Mouse (Mus musculus): ENCODE results near the gene Ephb6. TPM values are rescaled to one million over a fixed set of nuclear protein-coding genes. Genes with fewer than 3 reads are reported as not detected.
"Not testable (repeated sequence)": the region's sequence is repeated elsewhere in the genome, so short reads cannot be mapped to it uniquely, and the experiment has no call there.

The Ephb6 gene
- 29.5 and 30.2 TPM in 2 replicates for polyA plus RNA-seq (2012; rRNA removed)

GRCm38 (mm10) chr6:41605061-41605793 is at the start of gene Ephb6:
Ephb6 (plus strand) TSS chr6:41605482.
- no peak for DNase-seq (ENCODE audit: low read depth)

GRCm38 (mm10) chr6:41556389-41556788 is 48.9 kb upstream of the Ephb6 start:
- no peak for DNase-seq (ENCODE audit: low read depth)

- no peak for DNase-seq (ENCODE audit: low read depth)
Measured at GRCm38 (mm10) chr6:41557468-41557867, 47.8 kb upstream of the Ephb6 start.

GRCm38 (mm10) chr6:41558271-41558670 is 47.0 kb upstream of the Ephb6 start:
- no peak for DNase-seq (ENCODE audit: low read depth)

- no peak for DNase-seq (ENCODE audit: low read depth)
Measured at GRCm38 (mm10) chr6:41559331-41559730, 46.0 kb upstream of the Ephb6 start.

GRCm38 (mm10) chr6:41560273-41560672 is 45.0 kb upstream of the Ephb6 start:
- no peak for DNase-seq (ENCODE audit: low read depth)

- DNase-seq (ENCODE audit: low read depth) = no peak
Measured at GRCm38 (mm10) chr6:41562598-41562997, 42.7 kb upstream of the Ephb6 start.

- DNase-seq (ENCODE audit: low read depth) = not testable (repeated sequence)
Measured at GRCm38 (mm10) chr6:41563104-41563951, 42.0 kb upstream of the Ephb6 start.

- DNase-seq (ENCODE audit: low read depth) = no peak
Measured at GRCm38 (mm10) chr6:41565261-41565660, 40.0 kb upstream of the Ephb6 start.

GRCm38 (mm10) chr6:41566965-41567364 is 38.3 kb upstream of the Ephb6 start:
- DNase-seq (ENCODE audit: low read depth) = no peak

GRCm38 (mm10) chr6:41569078-41569477 is 36.2 kb upstream of the Ephb6 start:
- DNase-seq (ENCODE audit: low read depth) = no peak

- peak; percentile 40 for DNase-seq (ENCODE audit: low read depth)
Measured at GRCm38 (mm10) chr6:41576526-41577097, 28.7 kb upstream of the Ephb6 start.

- DNase-seq (ENCODE audit: low read depth) = no peak
Measured at GRCm38 (mm10) chr6:41577297-41577696, 28.0 kb upstream of the Ephb6 start.

GRCm38 (mm10) chr6:41581295-41581694 is 24.0 kb upstream of the Ephb6 start:
- DNase-seq (ENCODE audit: low read depth) = no peak

GRCm38 (mm10) chr6:41582189-41582588 is 23.1 kb upstream of the Ephb6 start:
- DNase-seq (ENCODE audit: low read depth) = no peak

GRCm38 (mm10) chr6:41604401-41605050 is 756 bp upstream of the Ephb6 start:
- no peak for DNase-seq (ENCODE audit: low read depth)

- no peak for DNase-seq (ENCODE audit: low read depth)
Measured at GRCm38 (mm10) chr6:41605794-41606104, 467 bp downstream of the Ephb6 start.

GRCm38 (mm10) chr6:41606214-41606613 is 932 bp downstream of the Ephb6 start:
- no peak for DNase-seq (ENCODE audit: low read depth)

- DNase-seq (ENCODE audit: low read depth) = no peak
Measured at GRCm38 (mm10) chr6:41607637-41608036, 2.4 kb downstream of the Ephb6 start.

GRCm38 (mm10) chr6:41620173-41620798 is 15.0 kb downstream of the Ephb6 start:
- DNase-seq (ENCODE audit: low read depth) = no peak

- DNase-seq (ENCODE audit: low read depth) = no peak
Measured at GRCm38 (mm10) chr6:41621241-41621990, 16.1 kb downstream of the Ephb6 start.
